Mouse (Mus musculus) hindbrain, postnatal 0 days (tissue): ENCODE results near the gene Exoc3l4. TPM values are rescaled to one million over a fixed set of nuclear protein-coding genes. Genes with fewer than 3 reads are reported as not detected.

Experiments used
- ATAC-seq: fragments of 200-750 bp; cut with Nextera tagmentation; 2 replicates; pipeline ENCODE4 v1.8.0; 2017; ENCODE audit warnings: mild to moderate bottlenecking, moderate TSS enrichment, moderate library complexity
- DNase-seq: peaks from one replicate; pipeline ENCODE4 v3.0.0-alpha.2; 2015; ENCODE audit warnings: low spot score
- H3K27ac ChIP-seq: fragments of 300-500 bp; sonication (generic); 2 replicates; pipeline ENCODE4 v1.5.1; 2014; ENCODE audit warnings: mild to moderate bottlenecking
- H3K27me3 ChIP-seq: fragments of 300-500 bp; sonication (generic); 2 replicates; pipeline ENCODE4 v1.6.1; 2014; ENCODE audit warnings: low read length, mixed read lengths; ENCODE audit not compliant: insufficient read depth
- H3K36me3 ChIP-seq: fragments of 300-500 bp; sonication (generic); 2 replicates; pipeline ENCODE4 v1.6.1; 2014; ENCODE audit warnings: low read length, mixed read lengths; ENCODE audit not compliant: insufficient read depth
- H3K4me1 ChIP-seq: fragments of 300-500 bp; sonication (generic); 2 replicates; pipeline ENCODE4 v1.6.1; 2014; ENCODE audit warnings: antibody characterized with exemption, low read length, mixed read lengths; ENCODE audit not compliant: insufficient read depth
- H3K4me2 ChIP-seq: fragments of 300-500 bp; sonication (generic); 2 replicates; pipeline ENCODE4 v1.6.1; 2014; ENCODE audit warnings: low read depth, mild to moderate bottlenecking, low read length, moderate library complexity, mixed read lengths
- H3K4me3 ChIP-seq: fragments of 300-500 bp; sonication (generic); 2 replicates; pipeline ENCODE4 v1.5.1; 2014; ENCODE audit warnings: low read length
- H3K9ac ChIP-seq: fragments of 300-500 bp; sonication (generic); replicated peaks from 2 replicates; pipeline ENCODE4 v1.6.1; 2014; ENCODE audit warnings: mild to moderate bottlenecking, low read length, moderate library complexity, mixed read lengths
- H3K9me3 ChIP-seq: fragments of 300-500 bp; sonication (generic); 2 replicates; pipeline ENCODE4 v1.6.1; 2016; ENCODE audit warnings: low read length, mixed read lengths
- CTCF ChIP-seq: IDR thresholded peaks from 2 replicates; pipeline ENCODE4 v1.5.1; 2016; ENCODE audit warnings: antibody characterized with exemption, control low read depth, low read depth
- WGBS: fragments of 180-500 bp; shearing (Covaris S2); extraction: QIAGEN DNeasy Blood & Tissue Kit; methylation state at CpG from one replicate; pipeline ENCODE4 v1.1.7; 2014; 5-methylcytosine and 5-hydroxymethylcytosine counted together
- polyA plus RNA-seq: library from polyadenylated mRNA; unstranded; fragments of >200 nt; fragmentation: Nextera tagmentation; extraction: Ambion mirVana; gene quantifications from 2 replicates; pipeline ENCODE4 v1.2.1, GENCODE M21; 2015
- total RNA-seq: library from RNA; depleted of rRNA; stranded (reverse); fragments of >200 nt; gene quantifications from 2 replicates; pipeline ENCODE4 v1.2.3, GENCODE M21; 2014

The Exoc3l4 gene
- total and polyA plus RNA-seq, 2 experiments from 2014 or later = 0.99 to 2.3 TPM

DNA sequence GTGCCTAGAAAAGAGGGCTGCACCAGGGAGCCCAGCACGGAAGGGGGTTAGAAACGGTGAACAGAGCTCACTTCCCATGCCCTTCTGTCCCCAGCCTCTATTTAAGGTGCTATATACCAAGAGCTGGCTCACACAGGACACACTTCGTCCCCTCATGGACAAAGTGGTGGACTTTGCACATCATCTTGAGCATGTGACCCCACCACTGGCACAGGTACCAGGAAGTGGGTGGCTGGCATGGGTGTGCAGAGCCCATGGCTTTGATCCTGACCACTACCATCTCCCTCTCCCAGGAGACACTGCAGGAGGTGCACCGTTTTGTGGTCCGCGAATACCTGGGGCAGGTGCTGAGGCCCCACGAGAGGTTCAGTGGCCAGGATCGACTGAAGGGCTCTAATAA is 11.5 kb downstream of the Exoc3l4 start:
- Histone ChIP-seq H3K9ac (no peak overlapping the region), H3K36me3 (no peaks in the 10 kb centered on the region), H3K4me1 (peaks cover 19% of the 10 kb centered on the region; the same call in 1 of the 2 replicates), H3K9me3 (no peaks in the 10 kb centered on the region), H3K4me2 (no peak overlapping the region), H3K27ac (no peak overlapping the region), H3K4me3 (no peak overlapping the region), H3K27me3 (peaks cover 33% of the 10 kb centered on the region)
- DNase-seq (no peak), ATAC-seq (no peak)
- WGBS = 24% methylated on average over 8 of the region's 8 CpGs
- no peak for TF ChIP-seq CTCF

DNA sequence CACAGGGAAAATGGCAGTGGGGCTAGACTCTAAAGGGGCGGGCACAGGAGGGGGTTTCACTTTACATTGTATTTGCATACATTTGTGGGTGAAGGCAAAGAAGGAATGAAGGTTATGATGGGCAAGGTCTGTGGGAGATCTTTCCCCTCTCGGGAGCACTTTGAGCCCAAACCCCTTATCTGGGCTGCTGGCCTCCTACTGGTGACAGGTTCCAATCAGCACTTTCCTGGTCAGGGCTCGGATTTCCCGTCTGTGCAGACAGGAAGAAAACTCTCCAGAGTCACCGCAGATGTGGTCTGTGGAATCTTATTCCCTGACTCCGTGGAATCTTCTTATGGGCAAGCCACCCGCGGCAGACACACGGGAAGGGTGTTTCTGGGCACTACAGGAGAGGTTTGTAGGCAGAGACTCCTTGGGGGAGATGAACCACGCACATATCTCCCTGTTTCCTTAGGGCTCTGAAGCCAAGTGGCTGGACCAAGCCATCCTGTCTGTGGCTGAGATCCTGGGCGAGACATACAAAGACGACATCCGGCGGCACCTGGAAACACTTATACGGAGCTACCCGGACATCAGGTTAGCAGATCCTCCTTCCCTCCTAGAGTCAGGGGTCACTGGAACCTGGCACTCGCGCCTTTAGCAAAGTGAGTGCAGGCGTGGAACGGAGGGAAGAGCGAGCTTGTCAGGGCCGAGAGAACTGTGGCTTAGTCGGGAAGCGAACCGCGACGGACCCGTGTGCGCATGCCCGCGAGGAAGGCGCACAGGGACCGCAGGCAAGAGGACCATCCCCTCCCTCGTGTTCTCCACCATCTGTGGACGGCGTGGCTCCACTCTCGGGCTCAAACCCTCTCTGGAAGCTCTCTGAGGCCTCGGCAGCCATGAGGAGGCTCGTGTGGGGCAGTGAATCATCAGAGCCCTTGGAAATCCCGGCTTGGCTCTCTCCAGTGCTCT is 12.4 kb downstream of the Exoc3l4 start:
- Histone ChIP-seq H3K4me2 (peak overlapping the region; percentile 63), H3K36me3 (no peaks in the 10 kb centered on the region), H3K27me3 (peaks cover 24% of the 10 kb centered on the region), H3K9me3 (no peaks in the 10 kb centered on the region), H3K27ac (no peak overlapping the region), H3K4me3 (peak overlapping the region; percentile 27), H3K4me1 (peaks cover 19% of the 10 kb centered on the region; the same call in 1 of the 2 replicates), H3K9ac (peak overlapping the region; percentile 46)
- DNase-seq (peak; percentile 74), ATAC-seq (peak; percentile 11; the same call in 1 of the 2 replicates)
- WGBS = 1% methylated on average over 40 of the region's 40 CpGs
- peak; percentile 21; the same call in 1 of the 2 replicates for TF ChIP-seq CTCF

DNA sequence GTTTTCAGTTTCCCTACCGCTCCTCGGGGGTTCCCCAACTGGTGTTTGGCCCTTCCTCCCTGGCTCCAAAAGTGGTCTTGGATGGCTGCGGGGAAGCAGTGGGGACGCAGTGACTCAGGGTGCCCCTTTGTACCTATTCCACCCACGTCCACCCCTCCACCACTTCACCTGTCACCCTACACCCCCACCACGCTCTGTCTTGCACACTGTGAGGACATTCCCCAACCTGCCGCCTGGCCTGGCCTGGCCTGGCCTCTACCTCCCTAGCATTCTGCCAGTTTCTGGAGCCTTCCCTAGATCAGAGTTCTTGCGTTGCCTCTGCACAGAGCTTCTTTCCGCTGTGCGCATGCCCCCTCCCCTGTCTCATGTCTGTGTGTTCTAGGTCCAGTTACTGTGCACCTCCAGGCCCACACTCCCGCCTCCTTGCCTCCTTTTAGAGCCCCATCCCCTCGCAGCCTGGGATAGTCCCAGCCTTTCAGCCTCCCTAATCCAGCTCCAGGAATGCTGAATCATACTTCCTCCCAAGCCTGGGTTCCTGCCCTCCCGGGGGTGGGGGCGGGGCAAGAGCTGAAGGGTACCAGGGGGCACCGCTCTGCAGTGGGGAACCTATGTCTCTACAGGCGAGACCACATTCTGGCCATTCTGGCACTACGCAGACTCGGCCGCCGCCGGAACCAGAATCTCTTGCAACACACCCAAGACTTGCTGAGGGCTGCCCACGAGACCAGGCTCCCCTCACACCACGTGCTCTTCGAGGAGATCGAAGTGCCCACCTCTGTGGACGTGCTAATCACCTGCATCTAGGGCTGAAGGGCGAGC is 13.4 kb downstream of the Exoc3l4 start:
- Histone ChIP-seq H3K27me3 (peaks cover 15% of the 10 kb centered on the region), H3K27ac (no peak overlapping the region), H3K4me3 (peak overlapping the region; percentile 27), H3K4me1 (peaks cover 22% of the 10 kb centered on the region), H3K36me3 (no peaks in the 10 kb centered on the region), H3K9me3 (no peaks in the 10 kb centered on the region), H3K4me2 (peak overlapping the region; percentile 63), H3K9ac (peak overlapping the region; percentile 46)
- ATAC-seq (no peak), DNase-seq (no peak)
- TF ChIP-seq CTCF = no peak
- 18% methylated on average over 27 of the region's 27 CpGs for WGBS

DNA sequence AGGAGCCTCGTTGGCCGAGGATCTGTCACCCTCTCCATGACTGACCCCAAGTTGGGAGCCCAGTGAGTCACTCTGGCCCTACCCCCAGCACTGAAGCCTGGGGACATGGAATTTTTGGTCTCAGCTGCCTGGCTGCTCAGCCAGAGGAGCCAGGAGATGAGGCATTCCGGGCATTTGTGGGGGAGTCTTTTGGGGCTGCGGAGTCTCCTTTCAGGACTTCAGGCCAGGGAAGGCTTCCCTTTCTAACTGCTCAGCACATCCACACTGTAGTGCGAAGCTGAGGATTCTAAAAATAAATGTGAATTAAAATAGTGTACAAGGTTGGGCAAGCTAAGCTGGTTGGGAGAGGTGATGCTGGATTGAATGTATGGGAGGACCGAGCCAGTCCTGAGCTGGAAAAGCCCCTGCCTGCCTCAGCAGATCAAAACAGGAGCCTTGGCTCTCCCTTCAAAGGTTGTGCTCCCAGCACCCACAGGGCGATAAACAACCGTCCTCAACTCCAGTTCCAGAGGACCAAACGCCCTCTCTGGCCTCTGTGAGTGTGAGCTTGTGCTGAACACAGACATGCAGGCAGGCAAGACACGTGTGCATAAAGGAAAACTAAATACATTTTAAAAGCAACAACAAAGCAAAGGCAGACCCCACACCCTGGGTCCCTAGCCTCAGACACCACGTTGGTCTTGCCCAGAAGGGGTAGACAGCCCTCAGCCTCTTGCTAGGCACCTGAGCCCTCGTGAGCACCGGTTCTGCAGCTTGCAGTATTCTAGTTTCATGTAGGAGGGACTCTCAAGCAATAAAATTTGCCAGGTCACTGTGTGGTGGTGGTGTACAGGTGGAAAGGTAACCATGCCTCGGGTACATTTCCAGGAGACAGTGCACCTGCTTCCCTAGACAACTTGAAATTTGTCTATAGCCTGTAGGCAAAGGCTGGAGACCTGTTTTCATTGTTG is 14.3 kb downstream of the Exoc3l4 start:
- DNase-seq = no peak
- H3K9ac ChIP-seq = no peak overlapping the region
- WGBS = 40% methylated on average over 14 of the region's 14 CpGs
- no peaks in the 10 kb centered on the region for H3K36me3 ChIP-seq
- H3K27ac ChIP-seq = no peak overlapping the region
- ATAC-seq = no peak
- H3K27me3 ChIP-seq = peaks cover 15% of the 10 kb centered on the region
- H3K9me3 ChIP-seq = no peaks in the 10 kb centered on the region
- no peak overlapping the region for H3K4me3 ChIP-seq
- H3K4me2 ChIP-seq = no peak overlapping the region
- peaks cover 22% of the 10 kb centered on the region for H3K4me1 ChIP-seq
- TF ChIP-seq CTCF = no peak

DNA sequence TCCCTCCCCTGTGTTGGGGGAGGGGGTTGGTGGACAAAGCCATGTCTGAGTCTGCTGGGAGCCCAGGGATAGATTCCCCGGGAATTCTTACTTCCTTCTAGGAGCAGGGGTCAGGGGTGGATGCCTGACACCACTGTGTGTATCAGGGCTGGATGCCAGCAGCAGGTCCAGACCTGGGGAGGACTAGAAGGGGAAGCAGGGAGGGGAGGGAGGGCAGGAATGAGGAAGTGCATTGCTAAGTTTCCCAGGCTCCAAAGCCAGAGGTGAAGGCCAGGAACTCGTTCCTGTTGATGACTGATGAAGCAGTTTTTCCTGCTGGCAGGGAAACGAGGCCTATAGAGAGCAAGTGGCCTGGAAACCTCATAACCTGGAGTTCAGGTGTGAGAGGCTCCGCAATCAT is 15.3 kb downstream of the Exoc3l4 start:
- Histone ChIP-seq H3K36me3 (no peaks in the 10 kb centered on the region), H3K27ac (no peak overlapping the region), H3K4me3 (no peak overlapping the region), H3K9ac (no peak overlapping the region), H3K4me2 (no peak overlapping the region), H3K9me3 (no peaks in the 10 kb centered on the region), H3K4me1 (peaks cover 22% of the 10 kb centered on the region), H3K27me3 (peaks cover 15% of the 10 kb centered on the region)
- ATAC-seq (no peak), DNase-seq (no peak)
- no peak for TF ChIP-seq CTCF
- WGBS = 39% methylated on average over 4 of the region's 4 CpGs
